Mouse (Mus musculus) intestine, postnatal 0 days (tissue): ENCODE results near the gene Decr2. TPM values are rescaled to one million over a fixed set of nuclear protein-coding genes. Genes with fewer than 3 reads are reported as not detected.
"Not testable (repeated sequence)": the region's sequence is repeated elsewhere in the genome, so short reads cannot be mapped to it uniquely, and the experiment has no call there.

Experiments used
- ATAC-seq: fragments of 200-750 bp; cut with Nextera tagmentation; 2 replicates; pipeline ENCODE4 v1.8.0; 2017; ENCODE audit warnings: mild to moderate bottlenecking, moderate TSS enrichment, moderate library complexity
- H3K27ac ChIP-seq: fragments of 300-500 bp; sonication (generic); 2 replicates; pipeline ENCODE4 v1.5.1; 2014; ENCODE audit warnings: mild to moderate bottlenecking, low read depth, low read length, moderate library complexity
- H3K27me3 ChIP-seq: fragments of 300-500 bp; sonication (generic); replicated peaks from 2 replicates; pipeline ENCODE4 v1.6.1; 2014; ENCODE audit warnings: low read length, mixed read lengths; ENCODE audit not compliant: control insufficient read depth, insufficient read depth
- H3K36me3 ChIP-seq: fragments of 300-500 bp; sonication (generic); 2 replicates; pipeline ENCODE4 v1.6.1; 2014; ENCODE audit warnings: mild to moderate bottlenecking, moderate library complexity; ENCODE audit not compliant: control insufficient read depth, insufficient read depth
- H3K4me1 ChIP-seq: fragments of 300-500 bp; sonication (generic); replicated peaks from 2 replicates; pipeline ENCODE4 v1.6.1; 2014; ENCODE audit warnings: antibody characterized with exemption, low read length, mixed read lengths; ENCODE audit not compliant: control insufficient read depth, insufficient read depth
- H3K4me2 ChIP-seq: fragments of 300-500 bp; sonication (generic); replicated peaks from 2 replicates; pipeline ENCODE4 v1.6.1; 2014; ENCODE audit warnings: low read depth, mild to moderate bottlenecking, moderate library complexity
- H3K4me3 ChIP-seq: fragments of 300-500 bp; sonication (generic); 2 replicates; pipeline ENCODE4 v1.5.1; 2014; ENCODE audit warnings: low read depth, low read length
- H3K9ac ChIP-seq: fragments of 300-500 bp; sonication (generic); 2 replicates; pipeline ENCODE4 v1.6.1; 2014; ENCODE audit warnings: mild to moderate bottlenecking, low read depth, low read length
- H3K9me3 ChIP-seq: fragments of 300-500 bp; sonication (generic); 2 replicates; pipeline ENCODE4 v1.6.1; 2016; ENCODE audit warnings: mixed run types; ENCODE audit not compliant: control insufficient read depth
- CTCF ChIP-seq: sonication (generic); IDR thresholded peaks from 2 replicates; pipeline ENCODE4 v1.5.1; 2016; ENCODE audit warnings: low read depth, mild to moderate bottlenecking, control low read depth, antibody characterized with exemption, moderate library complexity
- whole genome bisulfite sequencing: fragments of 180-500 bp; shearing (Covaris S2); extraction: QIAGEN DNeasy Blood & Tissue Kit; methylation state at CpG from one replicate; pipeline ENCODE4 v1.1.7; 2014; 5-methylcytosine and 5-hydroxymethylcytosine counted together
- polyA plus RNA-seq: library from polyadenylated mRNA; unstranded; fragments of >200 nt; fragmentation: Nextera tagmentation; extraction: Ambion mirVana; gene quantifications from 2 replicates; pipeline ENCODE4 v1.2.1, GENCODE M21; 2015

Decr2 gene
- polyA plus RNA-seq, 1 experiment from 2014 or later: 37.4 TPM

DNA sequence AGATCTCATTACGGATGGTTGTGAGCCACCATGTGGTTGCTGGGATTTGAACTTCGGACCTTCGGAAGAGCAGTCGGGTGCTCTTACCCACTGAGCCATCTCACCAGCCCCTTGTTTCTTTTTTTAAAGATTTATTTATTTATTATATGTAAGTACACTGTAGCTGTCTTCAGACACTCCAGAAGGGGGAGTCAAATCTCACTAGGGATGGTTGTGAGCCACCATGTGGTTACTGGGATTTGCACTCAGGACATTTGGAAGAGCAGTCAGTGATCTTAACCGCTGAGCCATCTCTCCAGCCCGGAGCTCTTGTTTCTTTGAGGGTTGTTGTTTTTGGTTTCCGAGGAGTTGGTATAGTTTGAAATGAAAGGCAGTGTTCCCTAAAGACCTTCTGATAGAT, 24.3 kb upstream of the Decr2 start:
- not testable (repeated sequence) for H3K9ac ChIP-seq, H3K36me3 ChIP-seq, H3K4me1 ChIP-seq, H3K9me3 ChIP-seq, ATAC-seq
- H3K27me3 ChIP-seq: peaks cover 22% of the 10 kb centered on the region
- peak overlapping the region; percentile 84; the same call in 1 of the 2 replicates for H3K27ac ChIP-seq
- H3K4me3 ChIP-seq: peak overlapping the region; percentile 74
- TF ChIP-seq CTCF: peak; percentile 17; the same call in 1 of the 2 replicates
- 59% methylated on average over 7 of the region's 7 CpGs for WGBS
- peak overlapping the region; percentile 89 for H3K4me2 ChIP-seq

DNA sequence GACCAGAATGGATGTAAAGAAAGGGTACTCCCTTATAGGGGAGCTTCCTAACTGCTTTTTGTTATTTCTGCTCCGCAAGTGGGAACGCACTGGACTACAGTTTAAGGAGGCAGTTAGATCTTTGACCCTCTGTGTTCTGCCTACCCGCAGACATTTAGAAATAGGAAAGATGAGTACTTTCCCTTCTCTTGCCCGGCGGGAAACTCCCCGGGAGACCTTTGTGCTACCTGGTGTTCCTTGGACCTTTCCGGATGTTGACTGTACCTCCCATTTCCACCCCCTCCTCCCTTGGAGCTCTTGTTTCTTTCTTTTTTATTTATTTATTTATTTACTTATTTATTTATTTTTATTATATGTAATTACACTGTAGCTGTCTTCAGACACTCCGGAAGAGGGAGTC, 23.9 kb upstream of the Decr2 start:
- Histone ChIP-seq H3K4me2 (peak overlapping the region; percentile 89), H3K9me3 (no peaks in the 10 kb centered on the region), H3K27me3 (peaks cover 22% of the 10 kb centered on the region), H3K4me1 (peaks cover 3% of the 10 kb centered on the region; the same call in 1 of the 2 replicates), H3K9ac (peak overlapping the region; percentile 86), H3K4me3 (peak overlapping the region; percentile 74), H3K27ac (peak overlapping the region; percentile 98), H3K36me3 (peaks cover 3% of the 10 kb centered on the region; the same call in 1 of the 2 replicates)
- no peak for TF ChIP-seq CTCF
- peak; percentile 18; the same call in 1 of the 2 replicates for ATAC-seq
- 6% methylated on average over 8 of the region's 8 CpGs for WGBS

- peak within 1 kb of the TSS; percentile 98 for H3K27ac ChIP-seq
- H3K36me3 ChIP-seq: peaks cover 3% of the 10 kb centered on the region; the same call in 1 of the 2 replicates
- WGBS: under 1% methylated on average over 67 of the region's 75 CpGs
- H3K27me3 ChIP-seq: peaks cover 22% of the 10 kb centered on the region
- peak; percentile 63 for TF ChIP-seq CTCF
- peak within 1 kb of the TSS; percentile 89 for H3K4me2 ChIP-seq
- H3K4me3 ChIP-seq: peak within 1 kb of the TSS; percentile 74
- peak within 1 kb of the TSS; percentile 86 for H3K9ac ChIP-seq
- peaks cover 3% of the 10 kb centered on the region; the same call in 1 of the 2 replicates for H3K4me1 ChIP-seq
- ATAC-seq: peak; percentile 48
- H3K9me3 ChIP-seq: no peaks in the 10 kb centered on the region
Observed at GRCm38 (mm10) chr17:26113181-26113948, 23.2 kb upstream of the Decr2 start, which contains the start of gene Tmem8. Gene Tmem8 (plus strand): TSS chr17:26113299.

DNA sequence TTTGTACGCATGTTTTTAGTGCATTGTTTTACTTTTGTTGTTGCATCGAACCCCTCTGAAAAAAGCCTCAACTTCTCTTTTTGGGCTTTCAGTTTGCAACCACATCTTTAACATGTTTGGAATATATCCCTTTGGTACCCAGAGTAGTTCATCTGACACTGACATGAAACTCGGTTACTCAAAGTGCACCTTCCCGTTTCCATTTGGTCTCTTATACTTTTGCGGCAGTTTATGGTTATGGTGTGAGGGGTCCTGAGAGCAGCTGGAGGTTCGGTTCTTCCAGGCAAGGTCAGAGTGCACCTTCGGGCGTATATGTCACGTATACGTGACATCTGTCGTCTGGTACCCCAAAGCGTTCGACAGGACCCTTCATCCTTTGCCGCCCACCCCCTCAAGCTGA, 22.6 kb upstream of the Decr2 start:
- H3K27me3 ChIP-seq: peaks cover 22% of the 10 kb centered on the region
- peak overlapping the region; percentile 74 for H3K4me3 ChIP-seq

GRCm38 (mm10) chr17:26111722-26112121, 21.6 kb upstream of the Decr2 start:
- no peak for TF ChIP-seq CTCF
- no peak overlapping the region for H3K4me2 ChIP-seq
- no peaks in the 10 kb centered on the region for H3K9me3 ChIP-seq
- H3K36me3 ChIP-seq: no peaks in the 10 kb centered on the region
- no peak overlapping the region for H3K9ac ChIP-seq
- peaks cover 22% of the 10 kb centered on the region for H3K27me3 ChIP-seq
- no peak overlapping the region for H3K27ac ChIP-seq
- H3K4me3 ChIP-seq: no peak overlapping the region
- 29% methylated on average over 4 of the region's 4 CpGs for WGBS
- ATAC-seq: no peak
- H3K4me1 ChIP-seq: peaks cover 3% of the 10 kb centered on the region; the same call in 1 of the 2 replicates

More for the DNA sequence above, 22.6 kb upstream of the Decr2 start:
- no peak for TF ChIP-seq CTCF
- Histone ChIP-seq H3K9ac (no peak overlapping the region), H3K4me2 (peak overlapping the region; percentile 89), H3K36me3 (peaks cover 3% of the 10 kb centered on the region; the same call in 1 of the 2 replicates), H3K4me1 (peaks cover 3% of the 10 kb centered on the region; the same call in 1 of the 2 replicates), H3K27ac (peak overlapping the region; percentile 98; the same call in 1 of the 2 replicates), H3K9me3 (no peaks in the 10 kb centered on the region)
- no peak for ATAC-seq
- 21% methylated on average over 14 of the region's 14 CpGs for WGBS

- no peaks in the 10 kb centered on the region for H3K9me3 ChIP-seq
- no peak overlapping the region for H3K9ac ChIP-seq
- no peak for TF ChIP-seq CTCF
- WGBS: 36% methylated on average over 4 of the region's 4 CpGs
- H3K4me1 ChIP-seq: peaks cover 3% of the 10 kb centered on the region; the same call in 1 of the 2 replicates
- no peak overlapping the region for H3K27ac ChIP-seq
- H3K4me2 ChIP-seq: no peak overlapping the region
- no peak for ATAC-seq
- H3K27me3 ChIP-seq: peaks cover 22% of the 10 kb centered on the region
- H3K4me3 ChIP-seq: no peak overlapping the region
- no peaks in the 10 kb centered on the region for H3K36me3 ChIP-seq
Observed at GRCm38 (mm10) chr17:26111024-26111423, 20.9 kb upstream of the Decr2 start.
